In genomic region chr2:32902126-32902525, GRCm38 (mm10) we compare ENCODE assay signal across 21 mouse cellular contexts. TPM values are rescaled to one million over a fixed set of nuclear protein-coding genes. Genes with fewer than 3 reads are reported as not detected.
DNase-seq lines count a peak whose midpoint lies in the region; ATAC-seq and TF ChIP-seq lines count a peak whose summit lies in the region.
"Had no signal": no experiment of that assay in that cellular context is flagged by ENCODE, and none has a peak within 500 bp of the region (broad histone marks: within the 10 kb centered on the region; RNA-seq: fewer than 3 reads in every experiment).

No protein-coding gene starts in this region.

- 85% methylated on average over 9 of the region's 9 CpGs for WGBS in heart, embryonic 11.5 days (ENCODE audit: insufficient replicate concordance)
- WGBS in stomach, postnatal 0 days, result 51% methylated on average over 9 of the region's 9 CpGs

- no peak for TF ChIP-seq CTCF in stomach, postnatal 0 days (IDR thresholded peaks at IDR 0.05; ENCODE audit: low read depth)

- ATAC-seq in heart, embryonic 11.5 days (replicated peaks; ENCODE audit: insufficient number of reproducible peaks, low FRiP score, low TSS enrichment), result no peak
- ATAC-seq in stomach, postnatal 0 days (ENCODE audit: low FRiP score, low TSS enrichment), result peak; percentile 22; the same call in 1 of the 2 replicates
- ATAC-seq: forebrain, postnatal 0 days had no signal

- H3K36me3 ChIP-seq in heart, embryonic 11.5 days (ENCODE audit: control insufficient read depth, insufficient read depth, low read length), result peaks cover 3% of the 10 kb centered on the region; the same call in 1 of the 2 replicates
- H3K36me3 ChIP-seq in stomach, postnatal 0 days (ENCODE audit: control insufficient read depth, insufficient read depth, low read length), result peaks cover 3% of the 10 kb centered on the region; the same call in 1 of the 2 replicates
- H3K36me3 ChIP-seq: forebrain, embryonic 12.5 days; heart, embryonic 15.5 days had no signal

- H3K27ac ChIP-seq in heart, embryonic 11.5 days (ENCODE audit: low read depth, low read length), result 0 out of 2 replicates have a peak overlapping the region, but pooled peaks have one; percentile 6
- H3K27ac ChIP-seq in stomach, postnatal 0 days (replicated peaks), result peak overlapping the region; percentile 58
- H3K27ac ChIP-seq: forebrain, embryonic 12.5 days; heart, adult 2 months; heart, embryonic 15.5 days; hindbrain, embryonic 13.5 days had no signal

- peaks cover 54% of the 10 kb centered on the region for H3K4me1 ChIP-seq in heart, embryonic 11.5 days (ENCODE audit: control insufficient read depth, insufficient read depth, low read length)
- peaks cover 21% of the 10 kb centered on the region for H3K4me1 ChIP-seq in stomach, postnatal 0 days (replicated peaks; ENCODE audit: control insufficient read depth, insufficient read depth)

- H3K9ac ChIP-seq in heart, embryonic 11.5 days (ENCODE audit: low read depth, low read length), result no peak overlapping the region
- no peak overlapping the region for H3K9ac ChIP-seq in stomach, postnatal 0 days (ENCODE audit: low read length)
- H3K9ac ChIP-seq: embryonic facial prominence, embryonic 13.5 days; forebrain, embryonic 12.5 days; forebrain, postnatal 0 days; heart, embryonic 15.5 days; hindbrain, embryonic 13.5 days had no signal

- no peak for TF ChIP-seq EP300 in stomach, postnatal 0 days (optimal IDR thresholded peaks at IDR 0.05)

- DNase-seq in heart, adult 9 months (ENCODE audit: low spot score in 2 of 2), result no peak
- peak; percentile 47 for DNase-seq in right cerebral cortex, adult 18-20 months
- DNase-seq in right cerebral cortex, postnatal 25 days, result no peak
- peak; percentile 66 for DNase-seq in brain, adult 2 months (ENCODE audit: low read depth, low spot score)
- peak; percentile 67 for DNase-seq in stomach, postnatal 0 days (ENCODE audit: low spot score)
- no peak for DNase-seq in left cerebral cortex, adult 11 months (ENCODE audit: low spot score)
- DNase-seq in cerebellum, postnatal 14 days, result no peak
- DNase-seq: adrenal gland, adult 8-10 months; cerebellum, adult 11-12 months; cerebellum, adult 9-10 months; cerebellum, postnatal 36 days; forebrain, postnatal 0 days; gastrocnemius, postnatal 14 days; heart, adult 2 months; heart, postnatal 14 days had no signal

- no peak overlapping the region for H3K4me3 ChIP-seq in heart, embryonic 11.5 days (ENCODE audit: low read depth, low read length)
- no peak overlapping the region for H3K4me3 ChIP-seq in stomach, postnatal 0 days (ENCODE audit: low read depth, low read length)
- H3K4me3 ChIP-seq: embryonic facial prominence, embryonic 13.5 days; forebrain, embryonic 12.5 days; heart, adult 2 months; heart, embryonic 15.5 days; hindbrain, embryonic 13.5 days had no signal

- no peak overlapping the region for H3K4me2 ChIP-seq in heart, embryonic 11.5 days
- no peak overlapping the region for H3K4me2 ChIP-seq in stomach, postnatal 0 days (replicated peaks; ENCODE audit: low read depth)
- H3K4me2 ChIP-seq: embryonic facial prominence, embryonic 13.5 days; forebrain, embryonic 12.5 days; heart, embryonic 15.5 days; hindbrain, embryonic 13.5 days had no signal

- no peaks in the 10 kb centered on the region for H3K27me3 ChIP-seq in heart, embryonic 11.5 days (ENCODE audit: control insufficient read depth, insufficient read depth, low read length)
- no peaks in the 10 kb centered on the region for H3K27me3 ChIP-seq in stomach, postnatal 0 days (ENCODE audit: control insufficient read depth, insufficient read depth, low read length)
- H3K27me3 ChIP-seq: CH12.LX; embryonic facial prominence, embryonic 13.5 days; heart, embryonic 15.5 days; hindbrain, embryonic 13.5 days had no signal

- no peaks in the 10 kb centered on the region for H3K9me3 ChIP-seq in heart, embryonic 11.5 days (replicated peaks; ENCODE audit: control insufficient read depth, low read length)
- no peaks in the 10 kb centered on the region for H3K9me3 ChIP-seq in stomach, postnatal 0 days (ENCODE audit: control insufficient read depth, low read length)
- H3K9me3 ChIP-seq: embryonic facial prominence, embryonic 13.5 days; forebrain, embryonic 12.5 days; heart, embryonic 15.5 days; hindbrain, embryonic 13.5 days had no signal

RNA-seq across cellular contexts. Expression of gene Fam129b, which starts 26.2 kb away (rescaled TPM):
- polyA plus RNA-seq in heart, embryonic 11.5 days (2014; fragmentation: Nextera tagmentation; extraction: Ambion mirVana), result 21.5 and 24.2 TPM in 2 replicates
- polyA plus RNA-seq in stomach, postnatal 0 days (2015; fragmentation: Nextera tagmentation; extraction: Ambion mirVana), result 90.7 and 101 TPM in 2 replicates

RNA-seq across cellular contexts. Expression of gene Stxbp1, which starts 55.1 kb away (rescaled TPM):
- 20.6 and 26.1 TPM in 2 replicates for polyA plus RNA-seq in heart, embryonic 11.5 days (2014; fragmentation: Nextera tagmentation; extraction: Ambion mirVana)
- polyA plus RNA-seq in stomach, postnatal 0 days (2015; fragmentation: Nextera tagmentation; extraction: Ambion mirVana), result 9.3 and 9.5 TPM in 2 replicates

RNA-seq across cellular contexts. Expression of gene Rpl12, which starts 59.2 kb away (rescaled TPM):
- polyA plus RNA-seq in heart, embryonic 11.5 days (2014; fragmentation: Nextera tagmentation; extraction: Ambion mirVana), result 131 and 158 TPM in 2 replicates
- 141 and 157 TPM in 2 replicates for polyA plus RNA-seq in stomach, postnatal 0 days (2015; fragmentation: Nextera tagmentation; extraction: Ambion mirVana)

RNA-seq across cellular contexts. Expression of gene Lrsam1, which starts 59.3 kb away (rescaled TPM):
- polyA plus RNA-seq in heart, embryonic 11.5 days (2014; fragmentation: Nextera tagmentation; extraction: Ambion mirVana), result 6.7 and 7.4 TPM in 2 replicates
- 5.3 and 5.5 TPM in 2 replicates for polyA plus RNA-seq in stomach, postnatal 0 days (2015; fragmentation: Nextera tagmentation; extraction: Ambion mirVana)

Comparison
In these comparisons a context has a peak if more than half of its experiments do, and no peak if none do; other contexts are left out.
1. DNase-seq: peak in right cerebral cortex, adult 18-20 months (single experiment), brain, adult 2 months (single experiment) and stomach, postnatal 0 days (single experiment); none in heart, adult 9 months (0 of 2), right cerebral cortex, postnatal 25 days (single experiment), left cerebral cortex, adult 11 months (single experiment) and cerebellum, postnatal 14 days (0 of 2).